Mouse (Mus musculus) left cerebral cortex, postnatal 4 days (tissue): ENCODE data around the gene Cyp2d26. TPM values are rescaled to one million over a fixed set of nuclear protein-coding genes. Genes with fewer than 3 reads are reported as not detected.

Source experiments
- DNase-seq: peaks from one replicate; pipeline ENCODE4 v3.0.0-alpha.2; 2022
- intact Hi-C: fragments of 180-260 bp; cut with DNase I; formaldehyde crosslinking; loops from one replicate; pipeline ENCODE4 v1.15.1; 2025
- microRNA-seq: library from miRNA; unstranded; fragments of <30 nt; microRNA quantifications from one replicate; pipeline ENCODE4 v1.2.0, GENCODE M21; 2022
- total RNA-seq, 2 experiments: library from RNA; stranded (reverse); gene quantifications; 2 replicates each; pipeline ENCODE4 v1.2.3; 2021

Gene Cyp2d26
- total RNA-seq, 2 experiments from 2014 or later, result 0.40 TPM; not detected in 1

DNA sequence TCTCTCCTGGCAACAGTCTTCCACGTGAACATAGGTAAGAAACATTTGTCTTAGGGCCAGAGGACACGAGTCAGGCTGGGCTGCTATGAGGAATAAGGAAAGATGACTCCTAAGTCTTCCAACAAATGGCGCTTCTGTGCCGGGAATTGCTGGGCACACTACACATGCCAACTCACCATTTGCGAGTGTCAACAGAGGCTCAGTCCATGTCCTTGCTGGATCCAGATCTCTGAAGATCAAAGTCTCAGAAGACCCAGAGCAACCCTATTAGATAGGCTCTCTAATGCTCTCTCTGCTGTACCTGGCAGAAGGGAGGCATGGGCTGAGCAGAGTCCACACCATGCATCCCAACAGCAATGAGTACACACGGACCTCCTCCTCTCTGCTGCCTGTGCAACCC is 29.2 kb downstream of the Cyp2d26 start:
- DNase-seq, result no peak
- intact Hi-C loops, result no loop called here

DNA sequence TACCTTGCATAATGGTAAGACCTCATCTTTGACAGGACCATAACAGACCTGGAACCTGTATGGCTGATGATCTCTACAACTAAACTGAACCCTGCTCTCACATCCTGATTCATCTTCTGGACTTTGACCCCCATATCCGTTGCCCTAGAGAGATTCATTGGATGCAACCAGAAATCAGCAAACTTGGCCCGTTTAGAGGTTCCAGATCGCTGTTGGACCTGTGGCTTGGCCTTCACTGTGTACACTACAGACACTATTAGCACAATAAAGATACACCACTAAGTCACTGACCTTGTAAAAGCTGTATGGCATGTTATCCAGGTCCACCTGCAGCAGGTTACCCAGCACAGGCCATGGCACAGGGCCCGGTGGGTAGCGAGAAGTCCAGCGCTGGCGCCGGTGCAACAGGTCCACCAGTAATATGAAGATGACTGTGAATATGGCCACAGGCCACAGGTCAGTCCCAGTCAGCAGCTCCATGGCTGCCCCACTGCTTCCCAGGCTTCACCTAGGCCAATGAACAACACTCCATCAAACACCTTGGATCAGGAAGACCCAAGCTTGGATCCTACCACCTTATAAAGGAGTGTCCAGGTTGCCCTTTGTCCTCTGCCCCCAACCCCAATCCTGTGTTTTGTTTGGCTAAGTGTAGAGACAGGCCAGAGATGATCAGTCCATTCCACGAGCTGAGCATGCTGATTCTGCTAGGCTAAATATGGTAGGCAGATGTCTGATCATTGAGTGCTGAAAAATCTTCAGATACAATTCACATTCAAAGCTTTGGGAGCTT is 30.3 kb downstream of the Cyp2d26 start, which contains the start of gene Cyp2d40:
Gene Cyp2d40, minus strand, starts transcription at position 553 of the 790 bp plus-strand sequence.
- intact Hi-C loops, result no loop called here
- no peak for DNase-seq

DNA sequence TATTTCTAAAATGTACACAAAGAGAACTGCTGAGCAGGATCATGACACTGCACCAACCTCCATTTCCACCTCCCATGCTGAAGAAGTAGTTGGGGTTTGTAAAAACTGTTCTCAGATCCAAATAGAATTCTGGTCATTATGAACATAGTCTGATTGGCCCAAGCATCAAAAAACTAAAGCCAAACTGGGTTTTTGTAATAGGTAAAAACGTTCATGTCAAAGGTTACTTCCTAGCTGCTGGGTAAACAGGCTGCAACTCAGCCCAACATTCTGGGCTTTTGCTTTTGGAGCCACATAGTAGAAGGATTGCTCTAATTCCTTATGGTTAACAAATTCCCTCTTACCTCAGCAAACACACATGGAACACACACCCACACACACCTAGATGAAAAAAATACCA is 46.0 kb downstream of the Cyp2d26 start:
- no peak for DNase-seq
- intact Hi-C loops, result no loop called here

DNA sequence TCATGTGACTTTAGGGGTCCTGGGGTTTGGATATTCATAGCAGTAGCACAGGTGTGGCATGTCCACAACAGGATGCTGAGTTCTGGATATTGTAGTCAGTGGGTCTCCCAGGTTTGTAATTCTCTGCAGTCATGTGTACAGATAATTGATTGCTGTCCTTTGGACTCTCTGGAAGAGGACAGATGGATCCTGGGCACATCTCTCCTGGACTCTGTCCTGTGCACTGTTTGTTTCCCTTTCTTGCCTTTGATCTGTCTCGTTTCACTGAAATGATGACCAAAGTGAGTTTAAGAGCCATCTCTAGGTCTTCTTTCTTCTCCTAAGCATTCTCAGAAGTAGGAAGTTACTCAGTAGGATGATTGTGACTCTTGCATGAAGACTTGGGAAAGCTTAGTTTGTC is 46.6 kb downstream of the Cyp2d26 start:
- intact Hi-C loops, result no loop called here
- DNase-seq, result no peak

Small RNAs within 50 kb of the gene (microRNA-seq; reads per million reads assigned to microRNA genes)
- not detected for gene Gm27618

Other genes with a start within 250 kb of the Cyp2d26 start
- gene Cyp2d12, start 239.2 kb downstream of the Cyp2d26 start, total RNA-seq, result not detected
- gene Cyp2d34, start 173.3 kb downstream of the Cyp2d26 start, total RNA-seq, result not detected
- not detected for gene Cyp2d40, start 30.1 kb downstream of the Cyp2d26 start, total RNA-seq
- gene Tcf20, start 193.6 kb upstream of the Cyp2d26 start, total RNA-seq, result 100 to 1,000 TPM; 142 to 145 TPM
- 1 to 10 TPM; 2.0 to 2.1 TPM for gene Nfam1, start 239.0 kb upstream of the Cyp2d26 start, total RNA-seq